Mouse (Mus musculus): ENCODE results near the gene Evc. TPM values are rescaled to one million over a fixed set of nuclear protein-coding genes. Genes with fewer than 3 reads are reported as not detected.

Evc gene
- polyA plus RNA-seq, 1 experiment from 2014 or later, result 23.6 TPM

DNA sequence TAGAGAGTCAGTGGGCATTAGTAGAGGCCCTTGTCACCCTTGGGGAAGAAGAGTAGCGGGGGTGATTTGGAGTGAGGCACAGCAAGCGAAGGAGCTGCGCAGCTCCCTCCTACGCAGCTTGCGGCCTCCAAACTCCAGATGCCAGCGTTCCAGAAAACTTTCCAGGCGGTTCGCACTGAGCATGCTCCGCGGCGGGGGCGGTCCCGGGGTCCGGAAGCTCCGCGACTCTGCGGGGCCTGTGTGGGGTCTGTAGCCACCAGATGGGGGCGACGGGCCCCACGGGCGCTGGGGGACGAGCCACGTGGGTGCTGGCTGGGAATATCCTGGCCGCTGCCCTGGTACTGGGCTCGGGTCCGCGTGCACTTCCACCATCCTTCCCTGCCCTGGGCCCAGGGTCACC lies 1.6 kb upstream of the Evc start, which contains the start of gene Evc2:
TSS of gene Evc2 (plus strand) at position 212 of the 400 bp plus-strand sequence.
- no peaks in the 10 kb centered on the region for H3K27me3 ChIP-seq
- H3K27ac ChIP-seq (replicated peaks), result peak within 1 kb of the TSS; percentile 91
- H3K4me3 ChIP-seq (replicated peaks), result peak within 1 kb of the TSS; percentile 75
- peak within 1 kb of the TSS; percentile 59 for H3K9ac ChIP-seq
- peaks cover 11% of the 10 kb centered on the region; the same call in 1 of the 2 replicates for H3K36me3 ChIP-seq
- peaks cover 46% of the 10 kb centered on the region for H3K4me1 ChIP-seq
- H3K4me2 ChIP-seq (replicated peaks), result peak within 1 kb of the TSS; percentile 89
- ATAC-seq (ENCODE audit: insufficient number of reproducible peaks, low FRiP score, low TSS enrichment, low read depth), result peak; percentile 84
- WGBS, result under 1% methylated on average over 27 of the region's 27 CpGs
- H3K9me3 ChIP-seq (replicated peaks), result no peaks in the 10 kb centered on the region

DNA sequence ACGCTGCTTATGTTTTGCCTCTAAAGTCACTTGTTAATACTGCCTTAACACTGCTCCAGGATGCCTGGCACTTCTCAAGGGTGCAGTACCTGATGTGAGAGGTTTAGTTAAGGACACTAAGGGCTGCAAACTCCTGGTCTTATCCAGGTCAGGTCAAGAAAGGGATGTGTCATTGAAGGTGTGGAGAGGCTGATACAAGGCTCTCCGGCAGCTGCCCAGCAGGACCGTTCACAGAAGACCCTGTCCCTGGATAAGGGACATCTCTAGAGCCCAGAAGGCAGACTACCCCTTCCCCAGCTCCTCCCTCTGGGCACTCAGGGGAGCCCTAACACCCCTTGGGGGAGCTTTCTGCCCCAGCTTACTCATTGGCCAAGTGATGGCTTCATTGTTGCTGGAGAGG lies 1.0 kb upstream of the Evc start:
- peak overlapping the region; percentile 89 for H3K4me2 ChIP-seq (replicated peaks)
- H3K9ac ChIP-seq, result 0 out of 2 replicates have a peak overlapping the region, but pooled peaks have one; percentile 59
- 56% methylated on average over 3 of the region's 3 CpGs for WGBS
- peaks cover 46% of the 10 kb centered on the region for H3K4me1 ChIP-seq
- peaks cover 5% of the 10 kb centered on the region; the same call in 1 of the 2 replicates for H3K36me3 ChIP-seq
- peak overlapping the region; percentile 75 for H3K4me3 ChIP-seq (replicated peaks)
- peak overlapping the region; percentile 91 for H3K27ac ChIP-seq (replicated peaks)
- no peaks in the 10 kb centered on the region for H3K9me3 ChIP-seq (replicated peaks)
- H3K27me3 ChIP-seq, result no peaks in the 10 kb centered on the region
- no peak for ATAC-seq (ENCODE audit: insufficient number of reproducible peaks, low FRiP score, low TSS enrichment, low read depth)

- peaks cover 12% of the 10 kb centered on the region for H3K36me3 ChIP-seq
- H3K9me3 ChIP-seq (replicated peaks), result no peaks in the 10 kb centered on the region
- WGBS, result 55% methylated on average over 3 of the region's 3 CpGs
- no peak overlapping the region for H3K4me3 ChIP-seq (replicated peaks)
- no peak overlapping the region for H3K4me2 ChIP-seq (replicated peaks)
- H3K4me1 ChIP-seq, result peaks cover 46% of the 10 kb centered on the region
- no peak overlapping the region for H3K27ac ChIP-seq (replicated peaks)
- ATAC-seq (ENCODE audit: insufficient number of reproducible peaks, low FRiP score, low TSS enrichment, low read depth), result no peak
- no peaks in the 10 kb centered on the region for H3K27me3 ChIP-seq
- H3K9ac ChIP-seq, result no peak overlapping the region
Measured at GRCm38 (mm10) chr5:37335061-37335460, 1.6 kb downstream of the Evc start.

DNA sequence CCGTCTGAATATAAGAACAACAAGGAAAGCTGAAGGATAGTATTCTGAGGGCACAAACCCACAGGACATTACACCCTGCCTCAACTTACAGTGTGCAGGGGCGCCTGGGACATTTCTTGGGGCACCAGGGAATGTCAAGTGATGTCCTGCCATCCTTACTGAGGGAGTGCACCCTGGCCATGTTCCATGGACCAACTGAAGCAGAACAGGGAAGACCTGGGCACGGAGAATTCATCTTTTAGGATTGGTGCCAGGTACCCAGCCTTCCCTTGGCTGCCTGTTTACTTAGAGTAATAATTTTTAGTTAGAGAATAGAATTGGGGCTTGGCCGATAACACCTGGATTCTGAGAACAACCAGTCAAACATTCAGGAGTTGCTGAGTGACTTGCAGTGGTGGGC lies 4.6 kb downstream of the Evc start:
- peaks cover 21% of the 10 kb centered on the region for H3K4me1 ChIP-seq
- no peak overlapping the region for H3K4me3 ChIP-seq (replicated peaks)
- no peak for ATAC-seq (ENCODE audit: insufficient number of reproducible peaks, low FRiP score, low TSS enrichment, low read depth)
- no peaks in the 10 kb centered on the region for H3K27me3 ChIP-seq
- H3K27ac ChIP-seq (replicated peaks), result no peak overlapping the region
- no peaks in the 10 kb centered on the region for H3K9me3 ChIP-seq (replicated peaks)
- no peak overlapping the region for H3K9ac ChIP-seq
- no peak overlapping the region for H3K4me2 ChIP-seq (replicated peaks)
- peaks cover 29% of the 10 kb centered on the region for H3K36me3 ChIP-seq
- WGBS, result 84% methylated on average over 4 of the region's 4 CpGs

DNA sequence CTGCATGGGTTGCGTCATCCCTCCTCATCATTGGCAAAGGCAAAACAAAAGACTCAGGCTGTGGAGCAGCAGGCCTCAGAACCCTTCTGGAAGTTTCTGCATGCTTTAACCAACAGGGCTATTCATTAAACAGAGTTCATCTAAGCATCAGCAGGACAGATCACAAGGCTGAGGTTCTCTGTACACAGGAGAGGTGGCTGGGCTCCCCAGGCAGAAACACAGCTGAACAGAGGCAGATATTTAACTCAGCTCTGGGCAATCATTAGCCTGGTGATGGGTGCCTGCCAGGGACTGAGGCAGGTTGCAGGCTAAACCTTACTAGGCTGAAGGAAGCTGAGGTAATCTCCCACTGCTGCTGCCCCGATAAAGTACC lies 5.6 kb downstream of the Evc start:
- Histone ChIP-seq H3K9me3 (replicated peaks) (no peaks in the 10 kb centered on the region), H3K4me3 (replicated peaks) (no peak overlapping the region), H3K27me3 (no peaks in the 10 kb centered on the region), H3K27ac (replicated peaks) (no peak overlapping the region), H3K4me1 (peaks cover 14% of the 10 kb centered on the region), H3K36me3 (peaks cover 38% of the 10 kb centered on the region), H3K4me2 (replicated peaks) (no peak overlapping the region), H3K9ac (no peak overlapping the region)
- ATAC-seq (ENCODE audit: insufficient number of reproducible peaks, low FRiP score, low TSS enrichment, low read depth), result no peak
- 98% methylated on average over 2 of the region's 2 CpGs for WGBS

- H3K27me3 ChIP-seq, result no peaks in the 10 kb centered on the region
- WGBS, result 86% methylated on average over 8 of the region's 8 CpGs
- no peak overlapping the region for H3K4me2 ChIP-seq (replicated peaks)
- H3K36me3 ChIP-seq, result peaks cover 44% of the 10 kb centered on the region
- ATAC-seq (ENCODE audit: insufficient number of reproducible peaks, low FRiP score, low TSS enrichment, low read depth), result no peak
- no peaks in the 10 kb centered on the region for H3K9me3 ChIP-seq (replicated peaks)
- H3K9ac ChIP-seq, result no peak overlapping the region
- H3K4me1 ChIP-seq, result peaks cover 9% of the 10 kb centered on the region; the same call in 1 of the 2 replicates
- no peak overlapping the region for H3K4me3 ChIP-seq (replicated peaks)
- H3K27ac ChIP-seq (replicated peaks), result no peak overlapping the region
Measured at GRCm38 (mm10) chr5:37330449-37331132, 6.1 kb downstream of the Evc start.

DNA sequence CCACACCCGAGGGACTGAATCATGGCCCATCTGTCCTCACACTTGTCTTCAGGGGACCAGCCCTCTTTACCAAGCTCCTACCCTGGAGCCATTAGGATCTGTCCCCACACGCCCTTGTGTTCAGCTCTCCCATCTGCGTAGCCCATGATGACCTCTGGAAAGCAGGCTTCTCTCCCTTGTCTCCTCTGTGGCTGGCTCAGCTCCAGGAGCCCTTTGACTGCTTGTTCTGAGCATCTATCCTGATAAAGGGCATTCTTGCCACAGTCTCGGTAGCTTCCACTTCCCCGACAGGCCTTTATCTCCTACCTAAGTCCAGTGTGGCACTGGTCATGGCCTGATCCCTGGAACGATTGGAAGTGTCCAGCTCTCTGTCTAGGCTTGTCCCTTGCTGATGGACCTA lies 10.0 kb downstream of the Evc start:
- Histone ChIP-seq H3K27ac (replicated peaks) (no peak overlapping the region), H3K27me3 (no peaks in the 10 kb centered on the region), H3K4me3 (replicated peaks) (no peak overlapping the region), H3K36me3 (peaks cover 61% of the 10 kb centered on the region), H3K4me2 (replicated peaks) (no peak overlapping the region), H3K9ac (no peak overlapping the region), H3K4me1 (no peaks in the 10 kb centered on the region), H3K9me3 (replicated peaks) (no peaks in the 10 kb centered on the region)
- ATAC-seq (ENCODE audit: insufficient number of reproducible peaks, low FRiP score, low TSS enrichment, low read depth), result no peak
- WGBS, result 87% methylated on average over 6 of the region's 6 CpGs

DNA sequence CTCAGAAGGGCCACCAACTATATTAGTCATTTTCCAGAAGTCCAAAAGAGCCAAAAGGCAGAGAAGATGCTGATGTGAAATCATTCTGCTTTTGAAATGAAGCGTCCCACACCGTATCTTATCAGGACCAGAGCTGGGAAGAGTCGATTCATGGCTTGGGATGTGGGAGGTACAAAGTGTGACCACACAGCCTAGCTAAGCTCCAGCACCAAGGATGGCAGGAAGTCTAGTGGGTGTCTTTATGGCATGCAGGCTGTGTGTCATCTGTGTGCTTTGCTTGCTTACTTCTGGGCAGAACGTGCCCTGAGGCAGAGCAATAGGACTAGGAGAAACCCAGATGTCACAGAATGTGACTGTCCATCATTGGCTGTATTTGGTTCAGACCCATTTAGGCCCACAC lies 15.9 kb downstream of the Evc start:
- no peak overlapping the region for H3K9ac ChIP-seq
- H3K4me3 ChIP-seq (replicated peaks), result no peak overlapping the region
- no peaks in the 10 kb centered on the region for H3K9me3 ChIP-seq (replicated peaks)
- no peak for ATAC-seq (ENCODE audit: insufficient number of reproducible peaks, low FRiP score, low TSS enrichment, low read depth)
- H3K36me3 ChIP-seq, result peaks cover 84% of the 10 kb centered on the region
- H3K4me2 ChIP-seq (replicated peaks), result no peak overlapping the region
- no peaks in the 10 kb centered on the region for H3K4me1 ChIP-seq
- H3K27ac ChIP-seq (replicated peaks), result no peak overlapping the region
- H3K27me3 ChIP-seq, result no peaks in the 10 kb centered on the region
- 91% methylated on average over 4 of the region's 4 CpGs for WGBS

DNA sequence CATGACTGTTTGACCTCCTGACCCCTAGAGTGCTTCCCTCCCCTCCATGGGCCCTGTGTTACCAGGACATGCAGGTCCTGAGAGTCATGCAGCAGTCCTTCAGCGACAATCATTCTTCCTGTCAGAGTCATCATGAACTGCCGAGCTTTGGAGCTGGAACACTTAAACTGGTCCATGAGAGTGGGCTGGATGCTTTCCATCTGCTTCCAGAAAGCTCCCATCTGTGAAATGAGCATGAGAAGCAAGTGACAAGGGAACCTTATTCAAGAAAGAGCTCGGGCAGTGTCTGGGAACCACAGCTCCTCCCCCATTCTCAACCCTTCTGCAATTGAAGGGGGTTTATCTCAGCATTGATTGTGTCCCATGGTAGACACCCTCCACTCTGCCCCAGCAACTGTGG lies 16.5 kb downstream of the Evc start:
- Histone ChIP-seq H3K36me3 (peaks cover 84% of the 10 kb centered on the region), H3K9me3 (replicated peaks) (0 out of 2 replicates have a peak, but pooled peaks cover 6% of the 10 kb centered on the region), H3K4me1 (no peaks in the 10 kb centered on the region), H3K27ac (replicated peaks) (no peak overlapping the region), H3K9ac (no peak overlapping the region), H3K27me3 (no peaks in the 10 kb centered on the region), H3K4me2 (replicated peaks) (no peak overlapping the region), H3K4me3 (replicated peaks) (no peak overlapping the region)
- ATAC-seq (ENCODE audit: insufficient number of reproducible peaks, low FRiP score, low TSS enrichment, low read depth), result no peak
- 73% methylated on average over 3 of the region's 3 CpGs for WGBS

DNA sequence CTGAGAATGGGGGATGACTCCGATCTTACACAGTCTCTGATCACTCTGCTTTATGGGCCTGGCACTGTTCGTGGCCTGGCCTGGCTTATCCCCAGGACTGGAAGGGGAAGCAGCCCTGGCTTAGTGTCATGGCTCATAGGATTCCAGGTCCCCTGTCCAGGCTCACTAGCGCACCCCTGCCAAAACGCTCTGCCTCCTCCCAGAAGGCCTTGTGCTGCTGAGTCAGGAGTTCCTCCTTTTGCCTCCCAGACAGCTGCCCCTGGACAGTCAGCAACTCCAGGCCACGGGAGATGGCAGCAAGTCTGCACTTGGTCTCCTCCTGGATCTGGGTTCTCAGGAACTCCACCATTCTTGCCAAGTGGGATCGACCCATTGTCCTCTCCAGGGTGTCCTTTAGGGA lies 18.0 kb downstream of the Evc start:
- Histone ChIP-seq H3K27me3 (no peaks in the 10 kb centered on the region), H3K9me3 (replicated peaks) (0 out of 2 replicates have a peak, but pooled peaks cover 10% of the 10 kb centered on the region), H3K4me2 (replicated peaks) (no peak overlapping the region), H3K27ac (replicated peaks) (no peak overlapping the region), H3K4me3 (replicated peaks) (no peak overlapping the region), H3K36me3 (peaks cover 89% of the 10 kb centered on the region), H3K4me1 (no peaks in the 10 kb centered on the region), H3K9ac (no peak overlapping the region)
- no peak for ATAC-seq (ENCODE audit: insufficient number of reproducible peaks, low FRiP score, low TSS enrichment, low read depth)
- 86% methylated on average over 6 of the region's 6 CpGs for WGBS

DNA sequence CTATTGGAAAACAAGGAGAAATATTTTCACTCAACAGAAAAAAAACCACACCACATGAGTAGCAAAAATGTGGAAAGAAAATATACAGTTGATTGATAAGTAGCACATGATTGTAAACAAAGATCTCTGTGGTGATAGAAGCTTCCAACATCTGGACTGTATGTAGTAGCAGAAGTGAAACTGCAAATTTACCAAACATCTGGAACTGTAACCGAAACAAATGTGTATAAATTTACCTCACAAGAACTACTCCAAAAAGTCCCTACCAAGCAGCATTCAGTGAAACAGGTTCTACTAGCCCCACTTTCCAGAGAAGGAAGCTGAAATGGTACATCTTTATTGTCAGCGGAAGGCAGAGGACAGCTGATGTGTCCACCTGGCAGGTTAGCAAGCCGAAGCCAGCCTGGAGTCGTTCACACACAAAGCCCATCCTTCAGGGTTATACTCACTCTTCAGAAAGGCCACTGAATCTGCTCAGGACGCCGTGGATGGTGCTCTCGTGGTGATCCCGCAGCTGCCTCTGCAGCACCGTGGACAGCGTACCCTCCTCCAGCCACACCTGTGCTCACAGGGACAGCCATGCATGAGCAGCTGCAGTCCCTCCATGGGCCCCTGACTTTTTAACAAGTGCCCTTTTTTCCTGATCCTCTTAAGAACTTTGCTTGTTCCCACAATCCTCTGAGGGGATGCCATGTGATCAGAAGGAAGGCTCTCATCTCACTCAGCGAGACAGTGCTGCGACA lies 23.5 kb downstream of the Evc start:
- Histone ChIP-seq H3K9ac (no peak overlapping the region), H3K4me3 (replicated peaks) (no peak overlapping the region), H3K4me1 (no peaks in the 10 kb centered on the region), H3K9me3 (replicated peaks) (0 out of 2 replicates have a peak, but pooled peaks cover 10% of the 10 kb centered on the region), H3K27ac (replicated peaks) (no peak overlapping the region), H3K27me3 (no peaks in the 10 kb centered on the region), H3K36me3 (peaks cover 76% of the 10 kb centered on the region), H3K4me2 (replicated peaks) (no peak overlapping the region)
- no peak for ATAC-seq (ENCODE audit: insufficient number of reproducible peaks, low FRiP score, low TSS enrichment, low read depth)
- 76% methylated on average over 12 of the region's 12 CpGs for WGBS
